In the genomic region with DNA sequence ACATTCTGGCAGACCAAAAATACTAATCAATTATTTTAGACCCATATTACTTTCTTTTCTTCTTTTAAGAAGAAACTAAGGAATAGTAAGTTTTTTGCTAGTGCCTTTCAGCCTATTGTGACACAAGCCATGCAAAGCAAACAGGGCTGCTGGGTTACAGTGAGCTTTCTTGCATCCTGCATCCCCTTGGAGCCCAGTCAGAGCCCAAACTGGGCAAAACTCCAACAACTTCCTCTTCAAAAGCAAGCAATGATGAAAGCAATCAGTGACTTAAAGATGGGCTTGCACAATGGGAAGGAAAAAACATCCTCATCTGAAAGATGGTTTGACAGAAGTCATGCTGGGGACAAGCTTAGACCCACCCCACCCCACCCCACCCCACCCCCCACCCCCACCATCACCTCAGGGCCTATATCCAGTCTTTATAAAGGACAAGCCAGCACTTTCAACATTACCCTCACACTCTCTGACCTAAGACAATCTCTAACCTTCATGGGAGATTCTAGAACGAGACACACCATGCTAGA, we compare ENCODE assay signal across 14 mouse cellular contexts. TPM values are rescaled to one million over a fixed set of nuclear protein-coding genes. Genes with fewer than 3 reads are reported as not detected.
DNase-seq lines count a peak whose midpoint lies in the region; ATAC-seq and TF ChIP-seq lines count a peak whose summit lies in the region.
"Had no signal": no experiment of that assay in that cellular context is flagged by ENCODE, and none has a peak within 500 bp of the region (broad histone marks: within the 10 kb centered on the region; RNA-seq: fewer than 3 reads in every experiment).

No protein-coding gene starts in this region.

- no peak overlapping the region for H3K4me2 ChIP-seq in hindbrain, postnatal 0 days (ENCODE audit: low read depth, low read length)
- H3K4me2 ChIP-seq in hindbrain, embryonic 12.5 days (replicated peaks), result no peak overlapping the region
- no peak overlapping the region for H3K4me2 ChIP-seq in lung, embryonic 14.5 days

- no peak overlapping the region for H3K9ac ChIP-seq in hindbrain, postnatal 0 days (replicated peaks; ENCODE audit: low read length)
- no peak overlapping the region for H3K9ac ChIP-seq in hindbrain, embryonic 12.5 days
- H3K9ac ChIP-seq in lung, embryonic 14.5 days, result no peak overlapping the region

- DNase-seq in hindbrain, postnatal 0 days (ENCODE audit: low spot score), result peak; percentile 62
- DNase-seq in 416B (ENCODE audit: low read depth) (peak; percentile 86), adipocyte (ENCODE audit: low spot score) (peak; percentile 16)
- DNase-seq in lung, embryonic 14.5 days, result peak; percentile 93
- no peak for DNase-seq in gastrocnemius, adult 18-20 months (ENCODE audit: low spot score)
- no peak for DNase-seq in thymus, postnatal 25 days
- DNase-seq: adrenal gland, adult 8-10 months; cerebellum, adult 9-11 months; spleen, adult 18-20 months had no signal

- no peaks in the 10 kb centered on the region for H3K27me3 ChIP-seq in hindbrain, postnatal 0 days (ENCODE audit: insufficient read depth, low read length)
- H3K27me3 ChIP-seq in hindbrain, embryonic 12.5 days, result no peaks in the 10 kb centered on the region
- no peaks in the 10 kb centered on the region for H3K27me3 ChIP-seq in lung, embryonic 14.5 days (ENCODE audit: insufficient read depth, low read length)

- no peak for TF ChIP-seq CTCF in hindbrain, postnatal 0 days (IDR thresholded peaks at IDR 0.05; ENCODE audit: low read depth)
- TF ChIP-seq CTCF in lung, embryonic 14.5 days (IDR thresholded peaks at IDR 0.05; ENCODE audit: low read depth), result no peak

- H3K4me1 ChIP-seq in hindbrain, postnatal 0 days (ENCODE audit: insufficient read depth, low read length), result no peaks in the 10 kb centered on the region
- H3K4me1 ChIP-seq in hindbrain, embryonic 12.5 days, result no peaks in the 10 kb centered on the region
- no peaks in the 10 kb centered on the region for H3K4me1 ChIP-seq in lung, embryonic 14.5 days (ENCODE audit: insufficient read depth)

- no peaks in the 10 kb centered on the region for H3K9me3 ChIP-seq in hindbrain, postnatal 0 days (ENCODE audit: low read length)
- no peaks in the 10 kb centered on the region for H3K9me3 ChIP-seq in hindbrain, embryonic 12.5 days (replicated peaks)
- H3K9me3 ChIP-seq in lung, embryonic 14.5 days (ENCODE audit: low read depth, low read length), result no peaks in the 10 kb centered on the region

- WGBS in hindbrain, postnatal 0 days, result 65% methylated on average over 1 of the region's 1 CpGs
- WGBS in hindbrain, embryonic 12.5 days, result 77% methylated on average over 1 of the region's 1 CpGs
- 80% methylated on average over 1 of the region's 1 CpGs for WGBS in lung, embryonic 14.5 days

- H3K4me3 ChIP-seq in hindbrain, postnatal 0 days (ENCODE audit: low read length), result no peak overlapping the region
- H3K4me3 ChIP-seq in hindbrain, embryonic 12.5 days, result no peak overlapping the region
- H3K4me3 ChIP-seq in lung, embryonic 14.5 days (ENCODE audit: low read depth, low read length), result no peak overlapping the region
- H3K4me3 ChIP-seq: erythroblast, embryonic 14.5 days had no signal

- no peak for ATAC-seq in hindbrain, postnatal 0 days
- ATAC-seq in hindbrain, embryonic 12.5 days (ENCODE audit: low FRiP score), result no peak
- peak; percentile 81; the same call in 1 of the 2 replicates for ATAC-seq in lung, embryonic 14.5 days (ENCODE audit: insufficient read depth)

- no peaks in the 10 kb centered on the region; the same call in 1 of the 2 replicates for H3K36me3 ChIP-seq in hindbrain, postnatal 0 days (ENCODE audit: insufficient read depth, low read length)
- no peaks in the 10 kb centered on the region; the same call in 1 of the 2 replicates for H3K36me3 ChIP-seq in hindbrain, embryonic 12.5 days
- H3K36me3 ChIP-seq in lung, embryonic 14.5 days (ENCODE audit: insufficient read depth), result no peaks in the 10 kb centered on the region

- no peak overlapping the region for H3K27ac ChIP-seq in hindbrain, postnatal 0 days
- no peak overlapping the region for H3K27ac ChIP-seq in hindbrain, embryonic 12.5 days
- no peak overlapping the region for H3K27ac ChIP-seq in lung, embryonic 14.5 days (ENCODE audit: low read depth)

RNA-seq across cellular contexts. Expression of a gene that starts 13.3 kb away (rescaled TPM):
- total RNA-seq in hindbrain, postnatal 0 days (2014; rRNA removed), result not detected in 2 replicates
- 0.09 and 0.15 TPM in 2 replicates for polyA plus RNA-seq in hindbrain, postnatal 0 days (2015; fragmentation: Nextera tagmentation; extraction: Ambion mirVana)
- not detected in 2 replicates for polyA plus RNA-seq in hindbrain, embryonic 12.5 days (2016; fragmentation: Nextera tagmentation; extraction: Ambion mirVana)
- 0.12 TPM in 1 of 2 replicates, not detected in the other for polyA plus RNA-seq in lung, embryonic 14.5 days (2014; fragmentation: Nextera tagmentation; extraction: Ambion mirVana)
- not detected for total RNA-seq in gastrocnemius, adult 18-20 months (2021)
- total RNA-seq: adrenal gland, adult 8-10 months; megakaryocyte-erythroid progenitor cell, adult 5-6 weeks had no signal
- polyA plus RNA-seq: erythroblast, embryonic 14.5 days; gonadal fat pad, adult 2 months; limb, embryonic 11.5 days had no signal

Comparison
In these comparisons a context has a peak if more than half of its experiments do, and no peak if none do; other contexts are left out.
1. DNase-seq: peak in hindbrain, postnatal 0 days (single experiment), 416B (single experiment), adipocyte (single experiment) and lung, embryonic 14.5 days (single experiment); none in gastrocnemius, adult 18-20 months (single experiment) and thymus, postnatal 25 days (single experiment).